Mouse (Mus musculus): ENCODE measurements around the gene Mep1a.

DNA sequence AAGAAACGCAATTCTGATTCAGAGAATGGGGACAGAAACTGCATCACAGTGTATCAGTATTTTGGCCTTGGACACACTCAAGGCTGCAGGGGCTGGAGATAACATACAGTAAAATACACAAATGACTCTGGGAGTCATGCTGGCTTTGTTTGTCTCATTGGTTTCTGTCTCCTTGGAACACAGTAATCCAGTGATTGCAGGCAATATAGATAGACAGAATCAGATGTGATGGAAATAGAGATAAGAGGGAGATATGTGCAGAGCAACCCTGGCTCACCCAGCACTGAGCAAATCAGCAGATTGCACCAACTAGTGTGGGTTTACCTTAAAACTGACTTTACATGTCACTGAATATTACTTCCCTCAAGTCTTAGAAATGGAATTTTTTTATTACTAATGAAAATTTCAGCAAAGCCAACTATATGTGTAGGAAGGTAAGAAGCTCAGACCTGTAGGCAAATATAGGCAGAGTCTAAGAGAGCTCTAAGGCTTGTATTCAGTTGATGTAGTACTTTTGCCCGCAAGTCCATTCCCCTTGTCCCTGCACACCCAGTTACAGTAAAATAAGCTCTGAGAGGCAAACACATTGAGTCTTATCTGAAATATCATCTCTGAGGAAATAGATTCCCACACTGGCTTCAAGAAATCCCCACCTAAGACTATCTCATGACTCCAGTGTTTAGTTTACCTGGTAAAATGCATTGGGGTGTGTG lies 14.0 kb downstream of the Mep1a start:
- TF ChIP-seq CTCF (IDR thresholded peaks at IDR 0.05) (no peak), EP300 (IDR thresholded peaks at IDR 0.05) (no peak)
